Mouse (Mus musculus) kidney, adult 2 months (tissue): ENCODE data around the gene Cxcl3. TPM values are rescaled to one million over a fixed set of nuclear protein-coding genes. Genes with fewer than 3 reads are reported as not detected.
"Not testable (repeated sequence)": the region's sequence is repeated elsewhere in the genome, so short reads cannot be mapped to it uniquely, and the experiment has no call there.

Source experiments
- DNase-seq: peaks from one replicate; pipeline ENCODE4 v3.0.0; 2021
- H3K27ac ChIP-seq: fragments of 200-500 bp; 2 replicates; pipeline ENCODE4 v1.5.1; 2012; ENCODE audit warnings: low read depth, low read length, control low read depth, inconsistent platforms; ENCODE audit not compliant: insufficient read depth
- H3K27me3 ChIP-seq: fragments of 200-500 bp; replicated peaks from 2 replicates; pipeline ENCODE4 v1.6.1; 2012; ENCODE audit warnings: mild to moderate bottlenecking, moderate library complexity, low read length, inconsistent platforms; ENCODE audit not compliant: control insufficient read depth, insufficient read depth
- H3K36me3 ChIP-seq: fragments of 200-500 bp; 2 replicates; pipeline ENCODE4 v1.6.1; 2012; ENCODE audit warnings: mild to moderate bottlenecking, moderate library complexity, low read length, inconsistent platforms; ENCODE audit not compliant: control insufficient read depth, insufficient read depth
- H3K4me1 ChIP-seq: fragments of 200-500 bp; 2 replicates; pipeline ENCODE4 v1.6.1; 2011; ENCODE audit warnings: low read length; ENCODE audit not compliant: control insufficient read depth, insufficient read depth
- H3K4me3 ChIP-seq: fragments of 200-500 bp; 2 replicates; pipeline ENCODE4 v1.5.1; 2011; ENCODE audit warnings: mild to moderate bottlenecking, low read depth, low read length, control low read depth; ENCODE audit not compliant: insufficient read depth
- CTCF ChIP-seq: fragments of 200-500 bp; conservative IDR thresholded peaks from 2 replicates; pipeline ENCODE4 v1.5.1; 2011; ENCODE audit warnings: low read depth, mild to moderate bottlenecking, control low read depth, low read length, moderate library complexity, mixed read lengths; ENCODE audit not compliant: insufficient read depth, insufficient read length
- POLR2A ChIP-seq: fragments of 200-500 bp; IDR thresholded peaks from one replicate; pipeline ENCODE4 v1.6.1; 2011; ENCODE audit warnings: low read depth, low read length, control low read depth
- WGBS: fragments of 180-500 bp; shearing (Covaris S2); methylation state at CpG from one replicate; pipeline ENCODE4 v1.1.7; 2018; 5-methylcytosine and 5-hydroxymethylcytosine counted together
- polyA plus RNA-seq: library from polyadenylated mRNA; depleted of rRNA; stranded (reverse); fragments of >200 nt; gene quantifications from 2 replicates; pipeline ENCODE4 v1.2.3, GENCODE M21; 2012

Cxcl3 gene
- polyA plus RNA-seq, 1 experiment = not detected

DNA sequence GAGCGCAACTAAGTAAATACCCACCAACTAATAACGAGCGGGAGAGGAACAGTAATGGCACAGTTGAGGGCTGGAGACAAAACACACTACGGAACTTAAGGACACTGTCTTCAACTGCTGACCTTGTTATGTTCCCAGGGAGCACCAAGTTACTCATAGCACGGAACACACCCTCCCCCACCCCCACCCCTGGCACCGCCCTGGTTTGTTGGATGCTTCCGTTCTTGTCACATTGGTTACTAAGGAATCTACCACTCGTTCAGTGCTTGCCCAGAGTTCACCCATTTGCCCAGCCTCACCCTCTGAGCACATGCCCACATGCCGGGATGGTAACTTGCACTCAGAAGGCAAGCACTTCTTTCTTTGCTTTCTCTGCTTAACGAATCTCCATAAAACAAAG is 8.3 kb upstream of the Cxcl3 start:
- no peak overlapping the region for H3K4me3 ChIP-seq
- no peak for DNase-seq
- WGBS = 59% methylated on average over 10 of the region's 10 CpGs

GRCm38 (mm10) chr5:90778856-90779255 is 7.0 kb upstream of the Cxcl3 start:
- Histone ChIP-seq H3K27me3 (no peaks in the 10 kb centered on the region), H3K4me1 (no peaks in the 10 kb centered on the region), H3K4me3 (no peak overlapping the region), H3K36me3 (no peaks in the 10 kb centered on the region), H3K27ac (no peak overlapping the region)
- WGBS = 84% methylated on average over 6 of the region's 6 CpGs
- TF ChIP-seq CTCF (no peak), POLR2A (no peak)
- no peak for DNase-seq

More for the DNA sequence above, 8.3 kb upstream of the Cxcl3 start:
- Histone ChIP-seq H3K4me1 (no peaks in the 10 kb centered on the region), H3K27ac (no peak overlapping the region), H3K27me3 (no peaks in the 10 kb centered on the region), H3K36me3 (no peaks in the 10 kb centered on the region)
- TF ChIP-seq POLR2A (no peak), CTCF (no peak)

DNA sequence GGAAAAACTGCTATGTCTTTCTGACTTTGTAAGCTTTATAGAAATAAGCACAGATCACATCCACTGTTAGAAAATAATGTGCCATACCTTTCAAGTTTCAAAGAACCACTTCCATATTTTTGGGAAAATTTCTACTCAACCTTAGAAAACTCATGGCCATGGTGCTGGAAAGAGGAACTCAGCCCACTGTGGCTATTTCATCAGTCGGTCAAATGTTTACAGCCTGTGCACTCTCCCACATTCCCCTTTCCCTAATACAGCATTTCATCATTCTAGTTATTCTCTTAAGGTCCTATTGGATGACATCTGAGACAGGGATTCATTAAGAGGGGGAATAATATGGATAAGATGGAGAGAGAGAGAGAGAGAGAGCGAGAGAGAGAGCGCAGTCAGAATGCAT is 2.2 kb upstream of the Cxcl3 start:
- TF ChIP-seq POLR2A = no peak
- no peak for TF ChIP-seq CTCF
- 80% methylated on average over 3 of the region's 3 CpGs for WGBS

GRCm38 (mm10) chr5:90788114-90788513 is 2.2 kb downstream of the Cxcl3 start:
- Histone ChIP-seq H3K36me3 (no peaks in the 10 kb centered on the region), H3K4me1 (no peaks in the 10 kb centered on the region), H3K27me3 (no peaks in the 10 kb centered on the region), H3K4me3 (no peak overlapping the region), H3K27ac (no peak overlapping the region)
- 91% methylated on average over 4 of the region's 4 CpGs for WGBS
- TF ChIP-seq CTCF (peak; percentile 46), POLR2A (no peak)
- DNase-seq = no peak

More for the DNA sequence above, 2.2 kb upstream of the Cxcl3 start:
- H3K36me3 ChIP-seq = no peaks in the 10 kb centered on the region
- H3K4me3 ChIP-seq = no peak overlapping the region
- DNase-seq = no peak
- no peaks in the 10 kb centered on the region for H3K4me1 ChIP-seq
- no peaks in the 10 kb centered on the region for H3K27me3 ChIP-seq
- H3K27ac ChIP-seq = no peak overlapping the region

- 38% methylated on average over 11 of the region's 11 CpGs for WGBS
- no peak overlapping the region for H3K4me3 ChIP-seq
- H3K36me3 ChIP-seq = no peaks in the 10 kb centered on the region
- no peak for TF ChIP-seq CTCF
- H3K27me3 ChIP-seq = no peaks in the 10 kb centered on the region
- DNase-seq = peak; percentile 51
- H3K27ac ChIP-seq = 0 out of 2 replicates have a peak overlapping the region, but pooled peaks have one; percentile 12
- H3K4me1 ChIP-seq = no peaks in the 10 kb centered on the region
Measured at GRCm38 (mm10) chr5:90789306-90790073, 3.6 kb downstream of the Cxcl3 start.

DNA sequence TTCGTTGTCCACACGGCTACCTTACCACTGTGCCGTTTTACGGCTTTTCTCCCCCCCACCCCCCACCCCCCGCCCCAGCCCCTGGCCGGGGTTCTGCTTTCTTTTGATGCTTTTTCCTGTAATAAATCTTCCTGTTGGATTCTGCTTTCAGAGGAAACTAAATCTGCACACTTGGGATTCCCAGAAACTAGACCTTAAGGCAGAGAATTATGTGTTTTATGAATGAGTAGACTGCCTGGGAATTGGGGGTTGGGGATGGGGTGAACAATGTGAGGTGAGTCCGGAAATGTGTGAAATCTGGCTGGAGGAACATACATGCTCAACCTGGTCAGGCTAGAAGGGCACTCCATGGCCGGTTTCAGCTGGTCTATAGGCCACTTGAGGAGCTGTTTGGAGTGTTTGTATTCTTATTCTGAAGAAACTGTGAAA is 4.2 kb downstream of the Cxcl3 start:
- DNase-seq = peak; percentile 14
- WGBS = 20% methylated on average over 8 of the region's 8 CpGs
- no peaks in the 10 kb centered on the region for H3K27me3 ChIP-seq
- no peak overlapping the region for H3K4me3 ChIP-seq
- no peaks in the 10 kb centered on the region for H3K36me3 ChIP-seq
- H3K27ac ChIP-seq = no peak overlapping the region
- no peaks in the 10 kb centered on the region for H3K4me1 ChIP-seq
- no peak for TF ChIP-seq CTCF
- TF ChIP-seq POLR2A = no peak

GRCm38 (mm10) chr5:90794195-90794625 is 8.3 kb downstream of the Cxcl3 start, which contains the start of gene Cxcl15:
Gene Cxcl15, plus strand, starts transcription at chr5:90794534.
- 68% methylated on average over 5 of the region's 5 CpGs for WGBS
- no peak for DNase-seq
- Histone ChIP-seq H3K27ac (no peak within 1 kb of the TSS), H3K4me1 (no peaks in the 10 kb centered on the region), H3K36me3 (no peaks in the 10 kb centered on the region), H3K27me3 (no peaks in the 10 kb centered on the region), H3K4me3 (no peak within 1 kb of the TSS)
- TF ChIP-seq CTCF = no peak

GRCm38 (mm10) chr5:90795392-90795791 is 9.5 kb downstream of the Cxcl3 start:
- not testable (repeated sequence) for H3K27me3 ChIP-seq, DNase-seq, H3K4me3 ChIP-seq, H3K27ac ChIP-seq, H3K36me3 ChIP-seq, H3K4me1 ChIP-seq
- 92% methylated on average over 2 of the region's 2 CpGs for WGBS
